Mouse (Mus musculus) stomach, postnatal 0 days (tissue): ENCODE results near the gene Mgarp. TPM values are rescaled to one million over a fixed set of nuclear protein-coding genes. Genes with fewer than 3 reads are reported as not detected.

Source experiments
- ATAC-seq: fragments of 200-750 bp; cut with Nextera tagmentation; 2 replicates; pipeline ENCODE4 v1.8.0; 2017; ENCODE audit not compliant: low FRiP score, low TSS enrichment
- DNase-seq: peaks from one replicate; pipeline ENCODE4 v3.0.0-alpha.2; 2016; ENCODE audit warnings: low spot score
- H3K27ac ChIP-seq: fragments of 300-500 bp; sonication (generic); replicated peaks from 2 replicates; pipeline ENCODE4 v1.5.1; 2014; ENCODE audit warnings: mild to moderate bottlenecking, control low read depth
- H3K27me3 ChIP-seq: fragments of 300-500 bp; sonication (generic); 2 replicates; pipeline ENCODE4 v1.6.1; 2014; ENCODE audit warnings: low read length; ENCODE audit not compliant: control insufficient read depth, insufficient read depth
- H3K36me3 ChIP-seq: fragments of 300-500 bp; sonication (generic); 2 replicates; pipeline ENCODE4 v1.6.1; 2014; ENCODE audit warnings: low read length, mixed read lengths; ENCODE audit not compliant: control insufficient read depth, insufficient read depth
- H3K4me1 ChIP-seq: fragments of 300-500 bp; sonication (generic); replicated peaks from 2 replicates; pipeline ENCODE4 v1.6.1; 2014; ENCODE audit warnings: antibody characterized with exemption; ENCODE audit not compliant: control insufficient read depth, insufficient read depth
- H3K4me2 ChIP-seq: fragments of 300-500 bp; sonication (generic); replicated peaks from 2 replicates; pipeline ENCODE4 v1.6.1; 2014; ENCODE audit warnings: low read depth, mild to moderate bottlenecking, control low read depth, moderate library complexity
- H3K4me3 ChIP-seq: fragments of 300-500 bp; sonication (generic); 2 replicates; pipeline ENCODE4 v1.5.1; 2014; ENCODE audit warnings: low read depth, low read length, control low read depth
- H3K9ac ChIP-seq: fragments of 300-500 bp; sonication (generic); 2 replicates; pipeline ENCODE4 v1.6.1; 2014; ENCODE audit warnings: mild to moderate bottlenecking, low read length, control low read depth, mixed read lengths
- H3K9me3 ChIP-seq: fragments of 300-500 bp; sonication (generic); 2 replicates; pipeline ENCODE4 v1.6.1; 2016; ENCODE audit warnings: low read length; ENCODE audit not compliant: control insufficient read depth
- CTCF ChIP-seq: IDR thresholded peaks from 2 replicates; pipeline ENCODE4 v1.5.1; 2016; ENCODE audit warnings: antibody characterized with exemption, low read depth, mild to moderate bottlenecking, moderate library complexity
- EP300 ChIP-seq: optimal IDR thresholded peaks from 2 replicates; pipeline ENCODE3; 2016; ENCODE audit warnings: antibody characterized with exemption
- WGBS: fragments of 180-500 bp; shearing (Covaris S2); extraction: QIAGEN DNeasy Blood & Tissue Kit; methylation state at CpG from one replicate; pipeline ENCODE4 v1.1.7; 2014; 5-methylcytosine and 5-hydroxymethylcytosine counted together
- polyA plus RNA-seq: library from polyadenylated mRNA; unstranded; fragments of >200 nt; fragmentation: Nextera tagmentation; extraction: Ambion mirVana; gene quantifications from 2 replicates; pipeline ENCODE4 v1.2.1, GENCODE M21; 2015

Mgarp gene
- polyA plus RNA-seq, 1 experiment from 2014 or later: 0.73 TPM

GRCm38 (mm10) chr3:51339378-51339733, 57.2 kb downstream of the Mgarp start:
- H3K4me3 ChIP-seq: peak overlapping the region; percentile 95
- no peak for DNase-seq
- no peaks in the 10 kb centered on the region for H3K36me3 ChIP-seq
- H3K9ac ChIP-seq: peak overlapping the region; percentile 94
- no peaks in the 10 kb centered on the region; the same call in 1 of the 2 replicates for H3K4me1 ChIP-seq
- no peak for ATAC-seq
- peak overlapping the region; percentile 99 for H3K27ac ChIP-seq
- no peaks in the 10 kb centered on the region for H3K27me3 ChIP-seq
- no peaks in the 10 kb centered on the region for H3K9me3 ChIP-seq
- peak overlapping the region; percentile 92 for H3K4me2 ChIP-seq
- 3% methylated on average over 9 of the region's 9 CpGs for WGBS
- TF ChIP-seq EP300 (no peak), CTCF (no peak)

Other genes starting within 250 kb of the Mgarp start
- gene Noct, start 172.3 kb downstream of the Mgarp start, polyA plus RNA-seq: 7.5 and 9.2 TPM in 2 replicates
- 32.4 and 36.3 TPM in 2 replicates for gene Elf2, start 56.1 kb downstream of the Mgarp start, polyA plus RNA-seq
- 884 and 979 TPM in 2 replicates for gene Ndufc1, start 12.2 kb upstream of the Mgarp start, polyA plus RNA-seq
- 16.3 and 19.0 TPM in 2 replicates for gene Naa15, start 18.4 kb upstream of the Mgarp start, polyA plus RNA-seq
- gene Rab33b, start 87.2 kb upstream of the Mgarp start, polyA plus RNA-seq: 15.9 TPM in 2 replicates
- gene Setd7, start 164.1 kb upstream of the Mgarp start, polyA plus RNA-seq: 1.5 and 1.8 TPM in 2 replicates